Mouse (Mus musculus): ENCODE measurements around the gene Lhfp. TPM values are rescaled to one million over a fixed set of nuclear protein-coding genes. Genes with fewer than 3 reads are reported as not detected.

Lhfp gene
- polyA plus RNA-seq, 1 experiment = 13.7 TPM

DNA sequence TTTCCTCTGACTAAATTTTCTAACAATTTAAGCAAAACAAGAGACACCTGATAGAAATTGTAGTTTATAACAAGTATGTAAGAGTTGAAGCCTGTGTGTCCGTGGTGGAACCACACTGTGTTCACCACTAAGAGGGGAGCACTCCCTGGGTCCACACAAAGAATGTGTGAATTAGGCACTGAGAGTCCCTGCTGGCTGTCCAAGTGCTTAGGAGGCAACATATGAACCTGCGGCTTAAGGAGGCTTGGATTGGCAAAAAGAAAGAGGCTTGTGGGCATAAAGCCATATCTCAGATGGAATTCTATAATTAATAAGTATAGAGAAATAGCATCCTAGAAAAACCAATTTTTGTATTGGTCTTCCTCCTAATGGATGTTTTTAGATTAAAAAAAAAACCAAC lies 104.2 kb downstream of the Lhfp start:
- Histone ChIP-seq H3K4me3 (replicated peaks; ENCODE audit: control insufficient read depth, low read depth, low read length) (no peak overlapping the region), H3K4me1 (ENCODE audit: control insufficient read depth, insufficient read depth, low read length) (no peaks in the 10 kb centered on the region), H3K27ac (ENCODE audit: control insufficient read depth, insufficient read depth, low read depth, low read length, poor library complexity) (no peak overlapping the region)
- no peak for TF ChIP-seq CTCF (IDR thresholded peaks at IDR 0.05; ENCODE audit: control insufficient read depth, insufficient read depth, low read length)
- no peak for TF ChIP-seq POLR2A (IDR thresholded peaks at IDR 0.05; ENCODE audit: borderline replicate concordance, control insufficient read depth, low read depth, low read length)
- WGBS = 70% methylated on average over 2 of the region's 2 CpGs

DNA sequence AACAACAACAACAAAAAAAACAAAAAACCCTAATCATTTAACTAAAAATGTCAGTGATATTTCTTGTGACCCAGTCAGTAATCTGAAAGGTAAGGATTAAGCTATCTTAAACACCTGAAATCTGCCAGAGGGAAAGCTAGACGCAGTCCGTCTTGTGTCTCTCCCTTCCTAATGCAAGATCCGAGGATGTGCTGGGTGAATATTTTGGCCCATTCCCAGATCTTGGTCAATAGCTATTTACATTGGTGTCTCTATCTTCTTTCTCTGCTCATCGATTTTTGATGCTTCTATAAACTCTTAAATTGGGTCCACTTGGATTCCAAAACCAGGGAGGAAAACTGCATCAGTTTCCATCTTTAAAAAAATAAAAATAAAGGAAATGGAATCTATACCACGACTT lies 104.6 kb downstream of the Lhfp start:
- Histone ChIP-seq H3K4me3 (replicated peaks; ENCODE audit: control insufficient read depth, low read depth, low read length) (no peak overlapping the region), H3K4me1 (ENCODE audit: control insufficient read depth, insufficient read depth, low read length) (no peaks in the 10 kb centered on the region), H3K27ac (ENCODE audit: control insufficient read depth, insufficient read depth, low read depth, low read length, poor library complexity) (no peak overlapping the region)
- 71% methylated on average over 5 of the region's 5 CpGs for WGBS
- TF ChIP-seq CTCF (IDR thresholded peaks at IDR 0.05; ENCODE audit: control insufficient read depth, insufficient read depth, low read length) = no peak
- no peak for TF ChIP-seq POLR2A (IDR thresholded peaks at IDR 0.05; ENCODE audit: borderline replicate concordance, control insufficient read depth, low read depth, low read length)

DNA sequence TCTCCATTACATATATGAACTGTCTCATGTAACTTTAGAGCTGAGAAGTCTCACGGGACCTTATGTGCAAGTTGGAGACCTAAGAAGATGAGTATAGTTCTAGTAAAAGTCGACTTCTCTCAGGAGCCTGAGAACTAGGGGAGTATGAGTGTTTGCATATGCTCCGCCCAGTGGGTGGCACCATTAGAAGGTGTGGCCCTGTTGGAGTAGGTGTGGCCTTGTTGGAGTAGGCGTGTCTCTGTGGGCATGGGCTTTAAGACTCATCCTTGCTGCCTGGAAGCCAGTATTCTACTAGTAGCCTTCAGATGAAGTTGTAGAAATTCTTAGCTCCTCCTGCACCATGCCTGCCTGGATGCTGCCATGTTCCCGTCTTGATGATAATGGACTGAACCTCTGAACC lies 105.7 kb downstream of the Lhfp start:
- TF ChIP-seq POLR2A (IDR thresholded peaks at IDR 0.05; ENCODE audit: borderline replicate concordance, control insufficient read depth, low read depth, low read length) (no peak), CTCF (IDR thresholded peaks at IDR 0.05; ENCODE audit: control insufficient read depth, insufficient read depth, low read length) (no peak)
- whole genome bisulfite sequencing = 76% methylated on average over 5 of the region's 5 CpGs
- no peaks in the 10 kb centered on the region for H3K4me1 ChIP-seq (ENCODE audit: control insufficient read depth, insufficient read depth, low read length)
- no peak overlapping the region for H3K4me3 ChIP-seq (replicated peaks; ENCODE audit: control insufficient read depth, low read depth, low read length)
- no peak overlapping the region for H3K27ac ChIP-seq (ENCODE audit: control insufficient read depth, insufficient read depth, low read depth, low read length, poor library complexity)

GRCm38 (mm10) chr3:53148751-53149150 lies 107.4 kb downstream of the Lhfp start:
- 83% methylated on average over 3 of the region's 3 CpGs for WGBS
- no peak for TF ChIP-seq CTCF (IDR thresholded peaks at IDR 0.05; ENCODE audit: control insufficient read depth, insufficient read depth, low read length)
- no peak for TF ChIP-seq POLR2A (IDR thresholded peaks at IDR 0.05; ENCODE audit: borderline replicate concordance, control insufficient read depth, low read depth, low read length)

DNA sequence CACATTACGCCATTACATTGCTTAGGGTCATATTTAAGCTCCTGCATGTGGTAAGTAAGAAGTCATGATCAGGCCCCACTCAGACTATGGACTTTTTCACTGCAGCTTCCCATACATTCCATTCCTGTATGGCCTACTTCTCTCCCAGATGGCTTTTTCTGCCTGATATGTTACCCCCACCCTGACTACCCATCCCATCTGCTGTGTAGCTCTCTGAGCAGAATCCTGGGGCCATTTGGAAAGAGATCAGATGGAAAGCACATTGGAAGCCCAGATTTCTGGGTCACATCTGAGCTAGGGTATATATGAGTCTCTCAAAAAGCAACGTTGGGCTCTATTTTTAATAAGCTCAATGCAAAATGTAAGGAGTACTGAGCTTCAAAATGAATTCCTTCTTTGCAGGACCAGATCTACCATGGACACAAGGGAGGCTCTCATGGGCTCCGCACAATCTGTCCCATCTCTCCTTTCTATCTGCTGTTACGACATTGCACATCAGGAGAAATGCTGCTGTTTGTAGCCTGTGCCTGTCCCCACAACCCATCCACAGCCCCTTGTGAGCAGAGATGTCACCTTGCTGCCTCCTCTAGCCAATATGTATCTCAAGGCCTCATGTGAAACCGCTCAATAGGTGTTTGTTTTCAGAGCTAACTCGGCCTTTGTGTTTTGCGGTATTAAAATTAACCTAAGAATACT lies 108.4 kb downstream of the Lhfp start:
- 82% methylated on average over 7 of the region's 7 CpGs for WGBS
- TF ChIP-seq POLR2A (IDR thresholded peaks at IDR 0.05; ENCODE audit: borderline replicate concordance, control insufficient read depth, low read depth, low read length) = no peak
- no peak for TF ChIP-seq CTCF (IDR thresholded peaks at IDR 0.05; ENCODE audit: control insufficient read depth, insufficient read depth, low read length)
- no peak overlapping the region for H3K4me3 ChIP-seq (replicated peaks; ENCODE audit: control insufficient read depth, low read depth, low read length)
- no peak overlapping the region for H3K27ac ChIP-seq (ENCODE audit: control insufficient read depth, insufficient read depth, low read depth, low read length, poor library complexity)
- no peaks in the 10 kb centered on the region for H3K4me1 ChIP-seq (ENCODE audit: control insufficient read depth, insufficient read depth, low read length)

More at GRCm38 (mm10) chr3:53148751-53149150, 107.4 kb downstream of the Lhfp start:
- Histone ChIP-seq H3K4me3 (replicated peaks; ENCODE audit: control insufficient read depth, low read depth, low read length) (no peak overlapping the region), H3K4me1 (ENCODE audit: control insufficient read depth, insufficient read depth, low read length) (no peaks in the 10 kb centered on the region), H3K27ac (ENCODE audit: control insufficient read depth, insufficient read depth, low read depth, low read length, poor library complexity) (no peak overlapping the region)

GRCm38 (mm10) chr3:53151081-53151480 lies 109.8 kb downstream of the Lhfp start:
- Histone ChIP-seq H3K4me3 (replicated peaks; ENCODE audit: control insufficient read depth, low read depth, low read length) (no peak overlapping the region), H3K4me1 (ENCODE audit: control insufficient read depth, insufficient read depth, low read length) (no peaks in the 10 kb centered on the region), H3K27ac (ENCODE audit: control insufficient read depth, insufficient read depth, low read depth, low read length, poor library complexity) (no peak overlapping the region)
- 44% methylated on average over 1 of the region's 1 CpGs for WGBS
- no peak for TF ChIP-seq POLR2A (IDR thresholded peaks at IDR 0.05; ENCODE audit: borderline replicate concordance, control insufficient read depth, low read depth, low read length)
- TF ChIP-seq CTCF (IDR thresholded peaks at IDR 0.05; ENCODE audit: control insufficient read depth, insufficient read depth, low read length) = no peak

DNA sequence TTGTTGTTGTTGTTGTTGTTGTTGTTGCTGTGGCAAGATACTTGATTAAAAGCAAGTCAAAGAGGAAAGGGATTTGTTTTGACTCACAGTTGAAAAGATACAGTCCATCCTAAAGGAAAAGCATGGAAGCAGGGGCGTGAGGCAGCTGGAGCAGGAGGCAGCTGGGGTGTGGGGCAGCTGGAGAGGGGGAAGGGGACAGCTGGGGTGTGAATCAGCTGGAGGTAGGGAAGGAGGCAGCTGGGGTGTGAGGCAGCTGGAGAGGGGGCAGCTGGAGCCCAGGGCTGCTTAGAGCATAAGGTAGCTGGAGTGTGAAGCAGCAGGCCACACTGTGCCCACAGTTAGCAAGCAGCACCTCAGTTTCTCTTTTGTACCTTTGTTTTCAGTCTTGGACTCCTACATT lies 110.3 kb downstream of the Lhfp start:
- no peak overlapping the region for H3K27ac ChIP-seq (ENCODE audit: control insufficient read depth, insufficient read depth, low read depth, low read length, poor library complexity)
- no peaks in the 10 kb centered on the region for H3K4me1 ChIP-seq (ENCODE audit: control insufficient read depth, insufficient read depth, low read length)
- TF ChIP-seq CTCF (IDR thresholded peaks at IDR 0.05; ENCODE audit: control insufficient read depth, insufficient read depth, low read length) (no peak), POLR2A (IDR thresholded peaks at IDR 0.05; ENCODE audit: borderline replicate concordance, control insufficient read depth, low read depth, low read length) (no peak)
- no peak overlapping the region for H3K4me3 ChIP-seq (replicated peaks; ENCODE audit: control insufficient read depth, low read depth, low read length)
- WGBS = 79% methylated on average over 1 of the region's 1 CpGs

- Histone ChIP-seq H3K4me3 (replicated peaks; ENCODE audit: control insufficient read depth, low read depth, low read length) (no peak overlapping the region), H3K4me1 (ENCODE audit: control insufficient read depth, insufficient read depth, low read length) (no peaks in the 10 kb centered on the region), H3K27ac (ENCODE audit: control insufficient read depth, insufficient read depth, low read depth, low read length, poor library complexity) (no peak overlapping the region)
- WGBS = 62% methylated on average over 3 of the region's 3 CpGs
- TF ChIP-seq POLR2A (IDR thresholded peaks at IDR 0.05; ENCODE audit: borderline replicate concordance, control insufficient read depth, low read depth, low read length) (no peak), CTCF (IDR thresholded peaks at IDR 0.05; ENCODE audit: control insufficient read depth, insufficient read depth, low read length) (no peak)
Measured at GRCm38 (mm10) chr3:53161963-53162362, 120.6 kb downstream of the Lhfp start.

DNA sequence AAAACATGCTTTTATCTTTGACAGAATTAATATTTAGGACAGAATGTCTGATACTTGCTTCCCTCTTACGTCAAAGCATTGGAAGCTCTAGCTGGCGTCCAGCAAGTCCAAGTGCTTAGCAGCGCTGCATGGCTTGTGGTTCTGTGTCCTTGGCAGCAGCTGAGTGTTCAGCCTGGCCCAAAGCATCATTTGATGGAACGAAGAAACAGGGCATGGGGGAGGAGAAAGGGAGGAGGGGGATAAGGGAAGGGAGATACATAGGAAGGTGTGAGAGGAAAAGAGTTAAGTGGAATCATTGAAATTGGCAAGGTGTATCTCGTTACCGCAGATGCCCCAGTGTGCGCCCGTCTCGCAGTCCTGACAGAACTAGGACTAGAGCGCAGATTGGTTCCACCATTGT lies 124.0 kb downstream of the Lhfp start:
- TF ChIP-seq CTCF (IDR thresholded peaks at IDR 0.05; ENCODE audit: control insufficient read depth, insufficient read depth, low read length) = no peak
- Histone ChIP-seq H3K27ac (ENCODE audit: control insufficient read depth, insufficient read depth, low read depth, low read length, poor library complexity) (no peak overlapping the region), H3K4me3 (replicated peaks; ENCODE audit: control insufficient read depth, low read depth, low read length) (no peak overlapping the region), H3K4me1 (ENCODE audit: control insufficient read depth, insufficient read depth, low read length) (no peaks in the 10 kb centered on the region)
- WGBS = 86% methylated on average over 10 of the region's 10 CpGs

Data from bone marrow, adult 2 months (tissue).